Mouse (Mus musculus): ENCODE measurements at regions not wholly inside any gene's neighbourhood (a gene's known extent, or its start where the extent isn't known, plus 50 kb on each side); places are given as distances from the start of the nearest gene placed in this dataset.

GRCm38 (mm10) chr13:111946811-111947210, 138.0 kb upstream of the Map3k1 start:
- TF ChIP-seq CTCF (IDR thresholded peaks at IDR 0.05; ENCODE audit: control insufficient read depth, insufficient read depth, insufficient read length) (no peak), MYOG (IDR thresholded peaks at IDR 0.05; ENCODE audit: control insufficient read depth, extremely low read depth, insufficient read length) (no peak), MAX (IDR thresholded peaks at IDR 0.05) (no peak)
